Mouse (Mus musculus): Measurements from ENCODE around the gene Nipa1. TPM values are rescaled to one million over a fixed set of nuclear protein-coding genes. Genes with fewer than 3 reads are reported as not detected.

The Nipa1 gene
- polyA plus RNA-seq, 1 experiment from 2014 or later: 3.6 TPM

Other genes starting within 250 kb of the Nipa1 start
- 18.1 and 19.4 TPM in 2 replicates for gene Tubgcp5, start 225.8 kb downstream of the Nipa1 start, polyA plus RNA-seq (2015; fragmentation: Nextera tagmentation; extraction: Ambion mirVana)
- gene Cyfip1, start 178.2 kb downstream of the Nipa1 start, polyA plus RNA-seq (2015; fragmentation: Nextera tagmentation; extraction: Ambion mirVana): 50.3 and 51.6 TPM in 2 replicates
- gene Nipa2, start 57.5 kb downstream of the Nipa1 start, polyA plus RNA-seq (2015; fragmentation: Nextera tagmentation; extraction: Ambion mirVana): 35.3 and 36.2 TPM in 2 replicates
- 14.3 and 15.8 TPM in 2 replicates for gene Herc2, start 30.2 kb upstream of the Nipa1 start, polyA plus RNA-seq (2015; fragmentation: Nextera tagmentation; extraction: Ambion mirVana)
- gene Oca2, start 219.8 kb upstream of the Nipa1 start, polyA plus RNA-seq (2015; fragmentation: Nextera tagmentation; extraction: Ambion mirVana): not detected in 2 replicates

Data from heart, embryonic 13.5 days (tissue).